Mouse (Mus musculus): ENCODE results near the gene Wnt2b. TPM values are rescaled to one million over a fixed set of nuclear protein-coding genes. Genes with fewer than 3 reads are reported as not detected.

Wnt2b gene
- total RNA-seq (2023) = not detected

GRCm38 (mm10) chr3:104961066-104962059 lies at the start of gene Wnt2b:
Wnt2b (minus strand) TSS chr3:104961921.

Other genes starting within 250 kb of the Wnt2b start
- gene Ppm1j, start 180.9 kb downstream of the Wnt2b start, total RNA-seq (2023) = 21.3 TPM
- gene Fam19a3, start 180.1 kb downstream of the Wnt2b start, total RNA-seq (2023) = 0.79 TPM
- gene Rhoc, start 173.5 kb downstream of the Wnt2b start, total RNA-seq (2023) = 3.9 TPM
- gene Mov10, start 143.4 kb downstream of the Wnt2b start, total RNA-seq (2023) = 36.3 TPM
- 26.5 TPM for gene St7l, start 97.9 kb downstream of the Wnt2b start, total RNA-seq (2023)
- 162 TPM for gene Capza1, start 97.4 kb downstream of the Wnt2b start, total RNA-seq (2023)
- gene Cttnbp2nl, start 91.2 kb upstream of the Wnt2b start, total RNA-seq (2023) = 0.50 TPM
- gene 4930564D02Rik, start 104.9 kb upstream of the Wnt2b start, total RNA-seq (2023) = not detected